Mouse (Mus musculus) cerebellum, adult 2 months (tissue): ENCODE measurements around the gene Unc93a2.
"Not testable (repeated sequence)": the region's sequence is repeated elsewhere in the genome, so short reads cannot be mapped to it uniquely, and the experiment has no call there.

Experiments used
- CTCF ChIP-seq: fragments of 200-500 bp; IDR thresholded peaks from 2 replicates; pipeline ENCODE4 v1.5.1; 2011; ENCODE audit warnings: low read depth, mild to moderate bottlenecking, control low read depth, low read length, moderate library complexity, borderline replicate concordance; ENCODE audit not compliant: insufficient read depth
- POLR2A ChIP-seq: fragments of 200-500 bp; IDR thresholded peaks from 2 replicates; pipeline ENCODE4 v1.6.1; 2011; ENCODE audit warnings: low read length, control low read depth, borderline replicate concordance; ENCODE audit not compliant: insufficient read depth

- not testable (repeated sequence) for TF ChIP-seq CTCF, POLR2A
Observed at GRCm38 (mm10) chr17:7377907-7378306, 7.4 kb downstream of the Unc93a2 start.
